Mouse (Mus musculus) kidney, postnatal 14 days (tissue): ENCODE measurements around the gene Lamb3.

Experiments
- DNase-seq: peaks from one replicate; pipeline ENCODE4 v3.0.0; 2022; ENCODE audit warnings: mixed read lengths

Gene Lamb3

GRCm38 (mm10) chr1:193285766-193286325 lies 78.3 kb downstream of the Lamb3 start:
- peak; percentile 42 for DNase-seq

GRCm38 (mm10) chr1:193287578-193287977 lies 80.1 kb downstream of the Lamb3 start:
- DNase-seq: no peak

- DNase-seq: no peak
Measured at GRCm38 (mm10) chr1:193289076-193289475, 81.6 kb downstream of the Lamb3 start.

- peak; percentile 45 for DNase-seq
Measured at GRCm38 (mm10) chr1:193289914-193290313, 82.4 kb downstream of the Lamb3 start.

GRCm38 (mm10) chr1:193290686-193291085 lies 83.2 kb downstream of the Lamb3 start:
- DNase-seq: no peak

- no peak for DNase-seq
Measured at GRCm38 (mm10) chr1:193293039-193293438, 85.5 kb downstream of the Lamb3 start.

GRCm38 (mm10) chr1:193293926-193294325 lies 86.4 kb downstream of the Lamb3 start:
- no peak for DNase-seq

GRCm38 (mm10) chr1:193295920-193296319 lies 88.4 kb downstream of the Lamb3 start:
- DNase-seq: no peak

GRCm38 (mm10) chr1:193298141-193298765 lies 90.8 kb downstream of the Lamb3 start:
- DNase-seq: no peak

- no peak for DNase-seq
Measured at GRCm38 (mm10) chr1:193299995-193300394, 92.5 kb downstream of the Lamb3 start.

GRCm38 (mm10) chr1:193301216-193302092 lies 94.0 kb downstream of the Lamb3 start:
- DNase-seq: peak; percentile 42

- no peak for DNase-seq
Measured at GRCm38 (mm10) chr1:193302093-193302405, 94.5 kb downstream of the Lamb3 start.

GRCm38 (mm10) chr1:193303096-193303495 lies 95.6 kb downstream of the Lamb3 start:
- no peak for DNase-seq

GRCm38 (mm10) chr1:193305386-193305785 lies 97.9 kb downstream of the Lamb3 start:
- DNase-seq: no peak

- DNase-seq: no peak
Measured at GRCm38 (mm10) chr1:193306832-193307231, 99.3 kb downstream of the Lamb3 start.

GRCm38 (mm10) chr1:193309785-193310518 lies 102.5 kb downstream of the Lamb3 start:
- DNase-seq: no peak

- DNase-seq: no peak
Measured at GRCm38 (mm10) chr1:193310519-193311085, 103.1 kb downstream of the Lamb3 start.

- DNase-seq: peak; percentile 80
Measured at GRCm38 (mm10) chr1:193311596-193311995, 104.1 kb downstream of the Lamb3 start.

- DNase-seq: peak; percentile 85
Measured at GRCm38 (mm10) chr1:193315705-193316357, 108.3 kb downstream of the Lamb3 start.

- no peak for DNase-seq
Measured at GRCm38 (mm10) chr1:193316358-193316750, 108.9 kb downstream of the Lamb3 start.

- peak; percentile 68 for DNase-seq
Measured at GRCm38 (mm10) chr1:193317159-193317559, 109.7 kb downstream of the Lamb3 start.

GRCm38 (mm10) chr1:193319721-193320120 lies 112.2 kb downstream of the Lamb3 start:
- no peak for DNase-seq
